Mouse (Mus musculus) layer of hippocampus, adult 8-10 months (tissue): ENCODE data around the gene Etv3. TPM values are rescaled to one million over a fixed set of nuclear protein-coding genes. Genes with fewer than 3 reads are reported as not detected.
A peak's percentile ranks its signal among the peaks of the same experiment; 100 is the strongest.

ENCODE experiments used
- DNase-seq, 2 experiments: peaks; one replicate each; pipeline ENCODE4 v3.0.0; 2022; ENCODE audit warnings: low spot score in 2 of 2
- total RNA-seq, 4 experiments: library from RNA; stranded (reverse); gene quantifications; 2 replicates each; pipeline ENCODE4 v1.2.4; 2022

Gene Etv3
- total RNA-seq, 4 experiments from 2014 or later: 24.2 to 26.8 (median 25.4) TPM

DNA sequence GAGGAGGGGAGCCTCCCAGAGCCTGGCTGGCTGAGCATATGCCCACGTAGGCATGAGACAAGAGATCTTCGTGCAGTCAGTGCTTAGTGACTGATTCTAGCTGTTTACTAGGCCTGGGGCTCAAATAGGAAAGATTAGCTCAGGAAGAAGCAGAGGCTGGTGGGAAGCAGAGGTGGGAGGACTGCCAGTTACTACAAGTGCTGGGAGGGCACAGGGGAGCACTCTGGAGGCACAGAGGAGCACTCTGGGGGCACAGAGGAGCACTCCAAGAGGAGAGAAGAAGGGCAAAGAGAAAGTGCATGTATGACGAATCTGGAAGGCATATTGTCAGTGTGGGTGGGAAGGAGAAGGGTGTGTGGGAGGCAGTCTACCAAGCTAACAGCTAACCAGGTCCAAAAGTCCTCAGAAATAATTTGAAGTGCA lies 30.9 kb downstream of the Etv3 start:
- DNase-seq: peak in 1 of 2 experiments; percentile 39

DNA sequence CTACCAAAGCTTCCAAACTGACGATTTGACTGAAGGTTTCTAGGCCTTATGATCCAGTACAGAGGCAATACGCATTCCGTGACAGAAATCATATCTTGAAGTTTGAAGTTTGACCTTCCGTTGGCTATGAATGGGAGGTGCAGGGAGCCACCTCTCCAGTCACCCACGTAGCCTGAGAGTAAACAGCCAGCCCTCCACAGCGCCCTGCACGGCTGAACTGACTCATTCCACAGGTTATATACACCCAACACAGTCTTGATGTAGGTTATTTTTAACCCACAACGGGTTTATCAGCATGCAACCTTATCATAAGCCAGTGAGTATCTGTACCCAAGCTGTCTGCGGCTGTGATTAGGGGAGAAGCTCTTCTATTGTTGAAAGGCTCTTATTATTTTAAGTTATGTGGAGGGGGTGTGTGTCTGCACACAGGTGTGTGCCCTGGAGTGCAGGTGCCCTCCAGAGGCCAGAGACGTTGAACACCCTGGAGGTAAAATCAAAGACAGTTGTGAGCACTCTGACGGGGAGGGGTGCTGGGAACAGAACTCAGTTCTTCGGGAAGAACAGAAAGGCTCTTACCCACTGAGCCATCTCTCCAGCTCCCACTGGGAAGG lies 31.6 kb downstream of the Etv3 start:
- no peak for DNase-seq

DNA sequence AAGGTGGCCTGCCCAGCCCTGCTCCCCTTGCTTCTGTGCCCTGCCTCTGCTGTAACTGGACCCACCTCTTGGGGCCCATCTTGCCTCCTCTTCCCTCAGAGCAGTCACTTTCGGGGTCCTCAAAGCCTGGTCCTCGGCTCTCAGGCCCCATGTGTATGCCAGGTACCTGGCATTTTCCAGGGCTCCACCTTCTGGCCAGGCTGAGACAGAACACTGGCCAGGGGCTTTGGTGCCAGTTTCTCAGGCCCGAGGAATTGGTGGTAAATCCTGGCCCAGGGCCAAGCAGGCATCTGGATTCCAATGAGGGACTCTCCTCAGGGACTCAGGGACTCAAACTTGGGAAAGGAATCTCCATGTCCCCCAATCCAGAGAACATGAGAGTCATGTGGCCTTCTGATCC lies 34.9 kb downstream of the Etv3 start:
- DNase-seq: no peak

DNA sequence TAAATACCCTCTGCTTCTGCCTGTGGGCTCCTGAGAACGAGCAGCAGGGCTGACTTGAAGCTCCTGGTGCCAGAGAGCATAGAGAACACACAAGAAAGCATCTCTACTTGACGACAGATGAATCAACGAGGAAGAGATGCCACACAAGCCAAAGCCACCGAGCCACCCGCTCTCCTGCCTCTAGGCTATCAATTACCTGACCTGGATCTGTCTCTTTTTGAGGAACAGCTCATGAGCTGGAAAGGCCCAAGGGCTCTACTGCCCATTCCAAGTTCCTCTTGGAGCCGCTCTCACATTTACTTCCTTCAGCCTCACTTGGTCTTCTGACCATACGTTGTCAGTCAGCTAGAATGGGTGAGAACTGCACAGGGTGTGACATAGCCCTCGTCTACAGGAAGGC lies 36.2 kb downstream of the Etv3 start:
- DNase-seq: no peak

DNA sequence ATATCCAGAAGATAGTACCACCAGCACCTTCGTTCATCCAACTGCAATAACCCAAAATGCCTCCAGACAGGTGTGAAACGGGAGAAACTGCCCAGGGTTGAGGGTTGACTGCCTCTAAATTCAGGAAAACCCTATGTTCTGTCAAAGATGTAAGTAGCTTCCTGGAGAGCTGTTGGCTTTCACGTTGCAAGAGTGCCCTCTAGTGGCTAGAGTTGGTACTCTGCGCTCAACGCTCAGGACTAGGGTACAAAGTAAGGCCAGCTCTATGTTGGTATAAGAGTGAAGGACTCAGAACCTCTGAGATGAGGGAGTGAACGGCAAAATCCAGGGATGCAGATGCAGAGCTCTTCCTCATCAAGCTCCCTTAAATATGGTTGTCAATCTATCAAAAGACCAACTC lies 37.2 kb downstream of the Etv3 start:
- peak; percentile 82 to 96 for DNase-seq

DNA sequence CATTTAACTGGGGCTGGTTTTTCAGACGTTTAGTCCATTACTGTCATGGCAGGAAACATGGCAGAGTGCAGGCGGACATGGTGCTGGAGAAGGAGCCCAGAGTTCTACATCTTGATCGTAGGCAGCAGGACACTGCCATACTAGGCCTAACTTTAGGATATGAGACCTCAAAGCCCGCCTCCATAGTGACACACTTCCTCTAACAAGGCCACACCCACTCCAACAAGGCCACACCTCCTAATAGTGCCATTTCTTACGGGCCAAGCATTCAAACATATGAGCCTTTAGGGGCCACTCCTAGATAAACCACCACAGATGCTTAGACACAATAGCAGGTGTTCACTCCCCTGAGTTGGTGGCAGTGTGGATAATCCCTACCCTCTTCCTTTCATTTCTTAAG lies 38.3 kb downstream of the Etv3 start:
- DNase-seq: no peak

DNA sequence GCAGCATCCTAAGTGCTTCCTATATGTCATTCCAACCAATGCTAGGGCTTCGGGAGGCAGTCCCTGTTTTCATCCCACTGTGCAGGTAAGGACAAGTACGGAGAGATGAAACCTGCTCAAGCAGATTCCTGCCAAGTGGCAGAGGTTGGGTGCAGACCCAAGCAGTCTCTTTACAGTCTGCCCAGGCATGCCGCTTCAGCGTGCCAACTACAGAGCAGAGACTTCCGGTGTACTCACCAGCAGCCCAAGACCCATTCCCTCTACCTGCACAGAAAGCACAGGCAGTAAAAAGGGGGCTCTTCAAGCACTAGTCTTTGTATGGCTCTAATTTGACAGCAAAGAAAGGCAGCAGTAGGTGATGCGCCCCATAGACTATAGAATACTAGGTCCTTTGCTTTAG lies 40.4 kb downstream of the Etv3 start:
- no peak for DNase-seq

DNA sequence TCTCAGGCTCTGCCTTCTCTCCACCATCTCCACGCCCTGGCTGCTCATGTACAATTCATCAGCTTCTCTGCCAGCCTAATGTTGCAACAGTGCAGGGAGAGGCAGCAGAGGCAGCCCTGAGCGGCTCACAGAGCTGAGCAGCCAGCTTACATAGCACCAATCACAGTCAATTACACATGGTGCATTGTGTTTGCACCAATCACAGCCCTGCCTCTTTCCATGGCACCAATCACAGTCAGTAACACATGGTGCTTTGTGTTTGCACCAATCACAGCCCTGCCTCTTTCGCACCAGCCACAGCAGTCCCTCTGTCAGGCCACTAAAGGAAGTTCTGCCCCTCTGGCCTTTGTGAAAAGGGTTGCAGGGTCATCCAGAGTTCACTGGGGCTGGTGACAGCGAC lies 40.9 kb downstream of the Etv3 start:
- DNase-seq: peak; percentile 93 to 94

DNA sequence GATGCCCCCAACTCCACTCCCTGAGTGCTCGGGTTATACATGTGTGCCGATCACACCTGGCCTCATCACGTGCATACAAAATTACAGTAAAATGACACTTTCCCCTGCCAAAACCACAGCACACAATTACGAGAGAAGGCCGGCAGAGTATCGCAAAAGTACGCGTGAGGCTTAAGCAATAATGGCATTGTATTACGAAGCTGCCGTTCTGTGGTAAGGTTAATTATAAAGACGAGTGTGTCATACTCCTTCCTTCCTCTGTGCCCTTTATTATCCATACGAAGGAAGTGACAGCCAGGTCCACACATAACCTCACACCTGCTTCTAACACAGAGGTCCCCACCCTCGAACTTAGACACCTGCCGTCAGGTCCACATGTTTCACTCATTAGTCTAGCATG lies 42.3 kb downstream of the Etv3 start:
- DNase-seq: no peak

DNA sequence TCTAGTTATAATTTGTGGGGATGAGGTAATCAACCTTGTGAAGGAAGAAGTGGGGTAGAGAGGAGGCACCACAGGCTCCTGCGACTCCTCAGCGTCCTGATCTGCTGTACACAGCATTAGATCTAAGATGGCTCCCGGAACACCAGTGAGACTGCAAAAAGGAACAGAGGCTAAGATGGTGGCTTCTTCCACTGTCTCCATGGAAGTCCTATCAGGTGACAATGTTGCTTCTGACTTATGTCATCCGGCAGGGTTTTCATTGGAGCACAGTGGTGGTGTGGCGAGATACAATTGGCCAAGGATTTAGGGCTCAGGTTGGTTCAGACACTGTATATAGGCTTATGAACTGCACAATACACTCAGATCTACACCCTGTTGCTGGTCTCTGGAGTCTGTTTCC lies 43.5 kb downstream of the Etv3 start:
- no peak for DNase-seq

DNA sequence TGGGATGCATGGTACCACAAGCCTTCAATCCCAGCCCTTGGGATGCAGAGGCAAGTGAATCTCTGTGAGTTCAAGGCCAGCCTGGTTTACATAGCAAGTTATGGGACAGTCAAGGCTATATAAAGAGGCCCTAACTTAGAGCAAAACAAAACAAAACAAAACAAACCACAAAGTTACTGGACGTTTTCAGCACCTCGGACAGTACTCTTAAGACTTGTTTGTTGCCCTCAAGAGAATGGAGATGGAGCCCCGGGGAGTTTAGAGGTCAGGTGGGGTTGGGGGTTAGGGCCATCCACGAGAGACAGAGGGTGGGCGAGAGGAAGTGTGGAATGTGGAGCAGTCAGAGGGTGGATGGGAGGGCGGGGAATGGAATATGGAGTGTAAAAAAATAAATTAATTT lies 50.6 kb downstream of the Etv3 start:
- DNase-seq: no peak

DNA sequence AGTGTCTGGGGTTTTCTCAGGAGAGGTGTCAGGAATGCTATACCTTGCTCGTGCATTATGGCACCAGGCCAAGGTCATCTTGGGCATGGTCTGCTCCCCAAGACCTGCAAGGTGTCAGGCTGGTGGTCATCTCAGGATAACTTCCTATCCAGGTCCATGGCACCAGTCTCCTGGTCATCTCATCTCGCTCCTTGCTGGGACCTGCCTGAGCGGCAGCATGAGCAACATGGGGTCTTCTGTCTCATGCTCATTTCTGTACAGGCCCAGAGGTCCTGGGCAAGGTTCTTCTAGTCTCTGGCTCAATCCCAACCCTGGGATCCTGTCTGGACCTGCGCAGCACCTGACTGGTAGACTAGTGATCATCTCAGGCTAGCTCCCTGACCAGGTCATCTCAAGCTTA lies 57.1 kb downstream of the Etv3 start:
- no peak for DNase-seq

Other genes with a start within 250 kb of the Etv3 start
- under 1 TPM in 1 of 4 experiments, not detected in 3; 0.25 TPM for gene Cd5l, start 167.5 kb upstream of the Etv3 start, total RNA-seq
- under 1 TPM in 3 of 4 experiments, not detected in 1; 0.25 to 0.86 (median 0.45) TPM for gene Fcrl1, start 149.0 kb upstream of the Etv3 start, total RNA-seq
- under 1 TPM in 1 of 4 experiments, not detected in 3; 0.16 TPM for gene Fcrl5, start 89.6 kb upstream of the Etv3 start, total RNA-seq
- 10 to 100 TPM; 55.1 to 68.0 (median 58.4) TPM for gene Arhgef11, start 92.2 kb downstream of the Etv3 start, total RNA-seq
- 1 to 10 TPM in 1 of 4 experiments, under 1 TPM in 3; 0.43 to 1.6 (median 0.62) TPM for gene Lrrc71, start 223.2 kb downstream of the Etv3 start, total RNA-seq